Mouse (Mus musculus) subcutaneous adipose tissue, adult 2 months (tissue): ENCODE results near the gene Gdpd4. TPM values are rescaled to one million over a fixed set of nuclear protein-coding genes. Genes with fewer than 3 reads are reported as not detected.

Experiments
- polyA plus RNA-seq: library from polyadenylated mRNA; depleted of rRNA; stranded (reverse); fragments of >200 nt; gene quantifications from 2 replicates; pipeline ENCODE4 v1.2.3, GENCODE M21; 2012; ENCODE audit warnings: low replicate concordance; rRNA removed

The Gdpd4 gene
- polyA plus RNA-seq: not detected in 2 replicates

GRCm38 (mm10) chr7:97919742-97920141 is at the start of gene Gdpd4:
Gene Gdpd4, plus strand, starts transcription at chr7:97919955.

Other genes with a start within 250 kb of the Gdpd4 start
- gene Clns1a, start 223.3 kb upstream of the Gdpd4 start, polyA plus RNA-seq: 27.7 and 43.1 TPM in 2 replicates
- gene Aqp11, start 181.7 kb upstream of the Gdpd4 start, polyA plus RNA-seq: 17.5 and 20.0 TPM in 2 replicates
- gene Pak1, start 131.4 kb upstream of the Gdpd4 start, polyA plus RNA-seq: 1.6 and 11.7 TPM in 2 replicates
- 15.1 and 20.2 TPM in 2 replicates for gene Myo7a, start 199.6 kb downstream of the Gdpd4 start, polyA plus RNA-seq
- gene Omp, start 225.5 kb downstream of the Gdpd4 start, polyA plus RNA-seq: 0.17 and 0.81 TPM in 2 replicates